Mouse (Mus musculus) hindbrain, postnatal 0 days (tissue): ENCODE data around the gene Kifc1. TPM values are rescaled to one million over a fixed set of nuclear protein-coding genes. Genes with fewer than 3 reads are reported as not detected.
A peak's percentile ranks its signal among the peaks of the same experiment; 100 is the strongest.

ENCODE experiments used
- ATAC-seq: fragments of 200-750 bp; cut with Nextera tagmentation; 2 replicates; pipeline ENCODE4 v1.8.0; 2017; ENCODE audit warnings: mild to moderate bottlenecking, moderate TSS enrichment, moderate library complexity
- DNase-seq: peaks from one replicate; pipeline ENCODE4 v3.0.0-alpha.2; 2015; ENCODE audit warnings: low spot score
- H3K27ac ChIP-seq: fragments of 300-500 bp; sonication (generic); 2 replicates; pipeline ENCODE4 v1.5.1; 2014; ENCODE audit warnings: mild to moderate bottlenecking
- H3K27me3 ChIP-seq: fragments of 300-500 bp; sonication (generic); 2 replicates; pipeline ENCODE4 v1.6.1; 2014; ENCODE audit warnings: low read length, mixed read lengths; ENCODE audit not compliant: insufficient read depth
- H3K36me3 ChIP-seq: fragments of 300-500 bp; sonication (generic); 2 replicates; pipeline ENCODE4 v1.6.1; 2014; ENCODE audit warnings: low read length, mixed read lengths; ENCODE audit not compliant: insufficient read depth
- H3K4me1 ChIP-seq: fragments of 300-500 bp; sonication (generic); 2 replicates; pipeline ENCODE4 v1.6.1; 2014; ENCODE audit warnings: antibody characterized with exemption, low read length, mixed read lengths; ENCODE audit not compliant: insufficient read depth
- H3K4me2 ChIP-seq: fragments of 300-500 bp; sonication (generic); 2 replicates; pipeline ENCODE4 v1.6.1; 2014; ENCODE audit warnings: low read depth, mild to moderate bottlenecking, low read length, moderate library complexity, mixed read lengths
- H3K4me3 ChIP-seq: fragments of 300-500 bp; sonication (generic); 2 replicates; pipeline ENCODE4 v1.5.1; 2014; ENCODE audit warnings: low read length
- H3K9ac ChIP-seq: fragments of 300-500 bp; sonication (generic); replicated peaks from 2 replicates; pipeline ENCODE4 v1.6.1; 2014; ENCODE audit warnings: mild to moderate bottlenecking, low read length, moderate library complexity, mixed read lengths
- H3K9me3 ChIP-seq: fragments of 300-500 bp; sonication (generic); 2 replicates; pipeline ENCODE4 v1.6.1; 2016; ENCODE audit warnings: low read length, mixed read lengths
- CTCF ChIP-seq: IDR thresholded peaks from 2 replicates; pipeline ENCODE4 v1.5.1; 2016; ENCODE audit warnings: antibody characterized with exemption, control low read depth, low read depth
- WGBS: fragments of 180-500 bp; shearing (Covaris S2); extraction: QIAGEN DNeasy Blood & Tissue Kit; methylation state at CpG from one replicate; pipeline ENCODE4 v1.1.7; 2014; 5-methylcytosine and 5-hydroxymethylcytosine counted together
- polyA plus RNA-seq: library from polyadenylated mRNA; unstranded; fragments of >200 nt; fragmentation: Nextera tagmentation; extraction: Ambion mirVana; gene quantifications from 2 replicates; pipeline ENCODE4 v1.2.1, GENCODE M21; 2015
- total RNA-seq: library from RNA; depleted of rRNA; stranded (reverse); fragments of >200 nt; gene quantifications from 2 replicates; pipeline ENCODE4 v1.2.3, GENCODE M21; 2014

Kifc1 gene
- total and polyA plus RNA-seq, 2 experiments from 2014 or later, result 2.0 to 5.8 TPM

DNA sequence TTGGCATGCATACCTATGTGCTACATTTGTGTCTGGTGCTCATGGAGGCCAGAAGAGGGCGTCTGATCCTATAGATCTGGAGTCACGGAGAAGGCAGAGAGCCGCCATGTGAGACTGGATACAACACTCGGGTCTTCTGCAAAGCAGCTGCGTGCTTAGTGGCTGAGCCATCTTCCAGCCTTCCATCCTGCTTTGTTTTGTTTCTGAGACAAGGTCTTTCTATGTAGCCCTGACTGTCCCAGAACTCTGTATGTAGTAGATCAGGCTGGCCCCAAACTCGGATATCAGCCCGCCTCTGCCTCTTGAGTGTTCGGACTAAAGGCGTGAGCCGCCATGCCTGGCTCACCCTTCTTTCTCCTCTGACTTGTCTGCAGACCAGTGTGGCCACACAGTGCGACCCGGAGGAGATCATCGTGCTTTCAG lies 24.5 kb upstream of the Kifc1 start:
- WGBS, result 62% methylated on average over 13 of the region's 13 CpGs
- Histone ChIP-seq H3K36me3 (peaks cover 30% of the 10 kb centered on the region), H3K4me2 (no peak overlapping the region), H3K27ac (no peak overlapping the region), H3K4me3 (no peak overlapping the region), H3K9ac (no peak overlapping the region), H3K27me3 (no peaks in the 10 kb centered on the region), H3K9me3 (no peaks in the 10 kb centered on the region), H3K4me1 (0 out of 2 replicates have a peak, but pooled peaks cover 11% of the 10 kb centered on the region)
- ATAC-seq (no peak), DNase-seq (no peak)
- peak; percentile 17; the same call in 1 of the 2 replicates for TF ChIP-seq CTCF

DNA sequence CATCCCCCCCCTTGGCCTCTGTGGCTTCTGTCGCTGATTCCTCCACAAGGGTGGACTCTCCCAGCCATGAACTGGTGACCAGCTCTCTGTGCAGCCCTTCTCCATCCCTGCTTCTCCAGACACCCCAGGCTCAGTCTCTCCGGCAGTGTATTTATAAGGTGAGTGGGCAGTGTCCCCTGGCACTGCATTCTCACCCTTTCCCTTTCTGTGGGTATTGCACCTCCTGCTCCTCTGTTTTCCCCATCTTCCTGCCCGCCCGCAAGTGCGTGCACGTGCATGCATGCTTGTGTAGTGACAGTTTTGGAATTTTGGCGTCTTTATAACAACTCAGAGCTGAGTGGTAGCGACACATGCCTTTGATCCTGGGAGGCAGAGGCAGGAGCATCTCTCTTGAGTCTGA lies 23.4 kb upstream of the Kifc1 start:
- peaks cover 30% of the 10 kb centered on the region for H3K36me3 ChIP-seq
- DNase-seq (no peak), ATAC-seq (no peak)
- no peak overlapping the region for H3K27ac ChIP-seq
- no peak overlapping the region for H3K4me3 ChIP-seq
- TF ChIP-seq CTCF, result no peak
- 92% methylated on average over 8 of the region's 8 CpGs for WGBS
- H3K4me2 ChIP-seq, result no peak overlapping the region
- no peak overlapping the region for H3K9ac ChIP-seq
- no peaks in the 10 kb centered on the region for H3K9me3 ChIP-seq
- 0 out of 2 replicates have a peak, but pooled peaks cover 6% of the 10 kb centered on the region for H3K4me1 ChIP-seq
- H3K27me3 ChIP-seq, result no peaks in the 10 kb centered on the region

DNA sequence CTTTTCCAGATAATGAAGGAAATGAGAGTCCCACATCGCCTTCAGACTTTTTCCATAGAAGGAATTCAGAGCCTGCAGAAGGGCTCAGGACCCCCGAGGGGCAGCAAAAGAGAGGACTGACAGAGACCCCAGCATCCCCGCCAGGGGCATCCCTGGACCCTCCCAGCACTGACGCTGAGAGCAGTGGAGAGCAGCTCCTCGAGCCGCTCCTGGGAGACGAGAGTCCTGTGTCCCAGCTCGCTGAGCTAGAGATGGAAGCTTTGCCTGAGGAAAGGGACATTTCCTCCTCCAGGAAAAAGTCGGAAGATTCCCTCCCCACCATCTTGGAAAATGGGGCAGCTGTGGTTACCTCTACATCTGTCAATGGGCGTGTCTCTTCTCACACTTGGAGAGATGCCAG lies 22.8 kb upstream of the Kifc1 start:
- ATAC-seq (no peak), DNase-seq (no peak)
- Histone ChIP-seq H3K4me2 (no peak overlapping the region), H3K9me3 (no peaks in the 10 kb centered on the region), H3K4me3 (no peak overlapping the region), H3K36me3 (peaks cover 30% of the 10 kb centered on the region), H3K27me3 (no peaks in the 10 kb centered on the region), H3K4me1 (0 out of 2 replicates have a peak, but pooled peaks cover 6% of the 10 kb centered on the region), H3K27ac (no peak overlapping the region), H3K9ac (no peak overlapping the region)
- TF ChIP-seq CTCF, result no peak
- 90% methylated on average over 10 of the region's 10 CpGs for WGBS

DNA sequence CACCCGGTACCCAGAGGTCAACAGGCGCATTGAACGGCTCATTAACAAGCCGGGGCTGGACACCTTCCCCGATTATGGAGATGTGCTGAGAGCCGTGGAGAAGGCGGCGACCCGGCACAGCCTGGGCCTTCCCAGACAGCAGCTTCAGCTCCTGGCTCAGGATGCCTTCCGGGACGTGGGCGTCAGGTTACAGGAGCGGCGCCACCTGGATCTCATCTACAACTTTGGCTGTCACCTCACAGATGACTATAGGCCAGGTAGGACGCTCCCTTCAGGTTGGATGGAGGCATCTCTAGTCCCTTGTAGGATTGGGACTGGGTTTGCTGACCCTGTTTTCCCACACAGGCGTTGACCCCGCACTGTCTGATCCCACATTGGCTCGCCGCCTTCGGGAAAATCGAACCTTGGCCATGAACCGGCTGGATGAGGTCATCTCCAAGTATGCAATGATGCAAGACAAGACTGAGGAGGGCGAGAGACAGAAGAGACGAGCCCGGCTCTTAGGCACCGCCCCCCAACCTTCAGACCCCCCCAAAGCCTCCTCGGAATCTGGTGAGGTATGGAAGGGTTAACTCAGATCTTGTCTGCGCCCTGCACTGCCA lies 21.5 kb upstream of the Kifc1 start:
- H3K4me2 ChIP-seq, result no peak overlapping the region
- WGBS, result 88% methylated on average over 28 of the region's 28 CpGs
- no peak overlapping the region for H3K4me3 ChIP-seq
- H3K36me3 ChIP-seq, result peaks cover 30% of the 10 kb centered on the region
- no peak for DNase-seq
- no peak overlapping the region for H3K27ac ChIP-seq
- ATAC-seq, result no peak
- no peak overlapping the region for H3K9ac ChIP-seq
- no peak for TF ChIP-seq CTCF
- H3K4me1 ChIP-seq, result 0 out of 2 replicates have a peak, but pooled peaks cover 6% of the 10 kb centered on the region
- no peaks in the 10 kb centered on the region for H3K9me3 ChIP-seq
- no peaks in the 10 kb centered on the region for H3K27me3 ChIP-seq

DNA sequence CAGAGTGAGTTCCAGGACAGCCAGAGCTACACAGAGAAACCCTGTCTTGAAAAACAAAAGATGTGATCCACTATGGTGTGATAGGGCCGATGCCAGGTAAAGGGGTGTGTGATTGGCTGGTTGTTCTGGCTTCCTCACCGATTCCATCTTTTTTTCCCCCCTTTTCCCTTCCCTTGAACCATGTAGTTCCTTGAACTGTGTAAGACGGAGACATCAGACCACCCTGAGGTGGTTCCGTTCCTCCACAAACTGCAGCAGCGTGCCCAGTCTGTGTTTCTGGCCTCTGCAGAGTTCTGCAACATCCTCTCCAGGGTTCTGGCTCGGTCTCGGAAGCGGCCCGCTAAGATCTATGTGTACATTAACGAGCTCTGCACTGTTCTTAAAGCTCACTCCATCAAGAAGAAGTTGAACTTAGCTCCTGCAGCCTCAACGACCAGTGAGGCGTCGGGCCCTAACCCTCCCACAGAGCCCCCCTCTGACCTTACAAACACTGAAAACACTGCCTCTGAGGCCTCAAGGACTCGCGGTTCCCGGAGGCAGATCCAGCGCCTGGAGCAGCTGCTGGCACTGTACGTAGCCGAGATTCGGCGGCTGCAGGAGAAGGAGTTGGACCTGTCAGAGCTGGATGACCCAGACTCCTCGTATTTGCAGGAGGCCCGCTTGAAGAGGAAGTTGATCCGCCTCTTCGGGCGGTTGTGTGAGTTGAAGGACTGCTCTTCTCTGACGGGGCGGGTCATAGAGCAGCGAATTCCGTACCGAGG lies 20.8 kb upstream of the Kifc1 start:
- no peak overlapping the region for H3K27ac ChIP-seq
- no peak for DNase-seq
- no peak overlapping the region for H3K9ac ChIP-seq
- WGBS, result 92% methylated on average over 31 of the region's 31 CpGs
- no peak for TF ChIP-seq CTCF
- peaks cover 30% of the 10 kb centered on the region for H3K36me3 ChIP-seq
- no peaks in the 10 kb centered on the region for H3K9me3 ChIP-seq
- 0 out of 2 replicates have a peak, but pooled peaks cover 6% of the 10 kb centered on the region for H3K4me1 ChIP-seq
- H3K27me3 ChIP-seq, result no peaks in the 10 kb centered on the region
- H3K4me2 ChIP-seq, result no peak overlapping the region
- H3K4me3 ChIP-seq, result no peak overlapping the region
- ATAC-seq, result no peak

DNA sequence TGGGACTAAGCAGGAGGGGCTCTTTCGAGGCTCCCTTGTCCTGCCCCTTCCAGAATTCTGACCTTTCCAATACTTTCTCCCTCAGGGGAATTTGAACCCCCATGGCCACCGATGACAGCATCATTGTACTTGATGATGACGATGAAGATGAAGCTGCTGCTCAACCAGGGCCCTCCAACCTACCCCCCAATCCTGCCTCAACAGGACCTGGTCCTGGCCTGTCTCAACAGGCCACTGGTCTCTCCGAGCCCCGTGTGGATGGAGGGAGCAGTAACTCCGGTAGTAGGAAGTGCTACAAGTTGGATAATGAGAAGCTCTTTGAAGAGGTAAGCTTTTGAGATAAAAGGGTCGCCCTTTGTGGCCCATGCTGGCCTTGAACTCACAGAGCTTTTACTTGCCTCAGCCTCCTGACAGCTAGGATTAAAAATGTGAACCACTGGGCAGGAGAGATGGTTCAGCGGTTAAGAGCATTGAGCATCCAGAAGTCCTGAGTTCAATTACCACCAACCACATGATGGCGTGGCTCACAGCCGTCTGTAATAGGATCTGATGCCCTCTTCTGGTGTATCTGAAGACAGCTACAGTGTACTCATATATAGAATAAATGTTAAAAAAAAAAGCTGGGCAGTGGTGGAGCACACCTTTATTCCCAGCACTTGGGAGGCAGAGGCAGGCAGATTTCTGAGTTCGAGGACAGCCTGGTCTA lies 20.0 kb upstream of the Kifc1 start:
- peak; percentile 27; the same call in 1 of the 2 replicates for TF ChIP-seq CTCF
- Histone ChIP-seq H3K4me3 (peak overlapping the region; percentile 71), H3K4me2 (peak overlapping the region; percentile 98), H3K9ac (peak overlapping the region; percentile 79), H3K4me1 (0 out of 2 replicates have a peak, but pooled peaks cover 6% of the 10 kb centered on the region), H3K36me3 (peaks cover 30% of the 10 kb centered on the region), H3K27me3 (no peaks in the 10 kb centered on the region), H3K9me3 (no peaks in the 10 kb centered on the region), H3K27ac (peak overlapping the region; percentile 95; the same call in 1 of the 2 replicates)
- ATAC-seq (no peak), DNase-seq (no peak)
- WGBS, result 49% methylated on average over 11 of the region's 11 CpGs
